Comparison of ENCODE assay signal across 15 mouse cellular contexts in the genomic region with DNA sequence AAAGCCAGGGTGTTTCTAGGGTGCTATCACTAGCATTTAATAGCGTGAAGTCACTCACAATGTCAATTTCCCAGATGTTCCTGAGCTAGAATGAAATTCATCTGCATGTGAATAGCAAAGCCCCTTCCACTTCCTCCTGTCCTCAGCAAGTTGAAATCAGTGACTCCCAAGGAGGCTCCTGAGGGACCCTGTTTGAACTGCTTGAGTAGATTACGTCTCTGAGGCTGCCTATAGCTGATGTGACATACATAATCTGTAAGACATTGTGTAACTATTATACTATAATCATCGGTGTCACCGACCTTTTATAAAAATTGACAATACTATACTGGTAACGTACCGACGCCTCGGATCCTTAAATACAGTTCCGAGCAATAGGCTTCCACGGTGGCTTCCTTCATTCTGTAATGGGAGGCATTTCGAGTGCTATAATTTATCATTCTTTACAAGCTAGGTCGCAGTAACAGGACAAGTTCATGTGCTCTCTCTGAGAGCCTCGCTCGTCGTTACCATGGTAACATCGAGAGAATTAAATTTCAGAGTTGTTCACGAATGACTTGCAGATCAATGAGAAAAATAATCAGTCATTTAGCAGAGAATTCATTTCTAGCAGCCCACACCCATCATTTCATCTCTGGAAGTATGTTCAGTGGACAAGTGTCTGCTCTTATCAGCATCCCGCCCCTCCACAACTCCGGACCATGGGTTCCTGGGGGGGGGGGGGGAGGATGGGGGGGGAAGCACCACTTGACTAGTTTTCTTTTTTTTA. TPM values are rescaled to one million over a fixed set of nuclear protein-coding genes. Genes with fewer than 3 reads are reported as not detected.
DNase-seq lines count a peak whose midpoint lies in the region; ATAC-seq and TF ChIP-seq lines count a peak whose summit lies in the region.
"Had no signal": no experiment of that assay in that cellular context is flagged by ENCODE, and none has a peak within 500 bp of the region (broad histone marks: within the 10 kb centered on the region; RNA-seq: fewer than 3 reads in every experiment).

No protein-coding gene starts in this region.

- TF ChIP-seq POLR2A in brain, embryonic 14.5 days (IDR thresholded peaks at IDR 0.05; ENCODE audit: borderline replicate concordance, extremely low read depth, insufficient read depth, insufficient read length, poor library complexity, severe bottlenecking), result no peak

- no peaks in the 10 kb centered on the region for H3K9me3 ChIP-seq in kidney, embryonic 14.5 days (ENCODE audit: control insufficient read depth, low read length)
- H3K9me3 ChIP-seq in hindbrain, embryonic 10.5 days, result no peaks in the 10 kb centered on the region
- H3K9me3 ChIP-seq in midbrain, embryonic 15.5 days, result no peaks in the 10 kb centered on the region
- H3K9me3 ChIP-seq: intestine, embryonic 15.5 days; limb, embryonic 13.5 days had no signal

- no peaks in the 10 kb centered on the region for H3K27me3 ChIP-seq in kidney, embryonic 14.5 days (ENCODE audit: control insufficient read depth, insufficient read depth, low read length)
- H3K27me3 ChIP-seq in hindbrain, embryonic 10.5 days (ENCODE audit: insufficient read depth, poor library complexity, severe bottlenecking), result no peaks in the 10 kb centered on the region
- H3K27me3 ChIP-seq in midbrain, embryonic 15.5 days (replicated peaks), result no peaks in the 10 kb centered on the region
- H3K27me3 ChIP-seq: intestine, embryonic 15.5 days; limb, embryonic 13.5 days had no signal

- H3K4me1 ChIP-seq in kidney, embryonic 14.5 days (ENCODE audit: control insufficient read depth, insufficient read depth, low read length), result no peaks in the 10 kb centered on the region
- H3K4me1 ChIP-seq in hindbrain, embryonic 10.5 days (replicated peaks), result peaks cover 34% of the 10 kb centered on the region
- peaks cover 20% of the 10 kb centered on the region for H3K4me1 ChIP-seq in midbrain, embryonic 15.5 days

- no peak overlapping the region for H3K4me2 ChIP-seq in kidney, embryonic 14.5 days (replicated peaks; ENCODE audit: low read depth, low read length)
- H3K4me2 ChIP-seq in midbrain, embryonic 15.5 days, result peak overlapping the region; percentile 6; the same call in 1 of the 2 replicates
- H3K4me2 ChIP-seq: intestine, embryonic 15.5 days; limb, embryonic 13.5 days had no signal

- H3K9ac ChIP-seq in kidney, embryonic 14.5 days (ENCODE audit: low read depth, low read length), result no peak overlapping the region
- H3K9ac ChIP-seq in midbrain, embryonic 15.5 days, result no peak overlapping the region
- H3K9ac ChIP-seq: intestine, embryonic 15.5 days; limb, embryonic 13.5 days had no signal

- H3K27ac ChIP-seq in kidney, embryonic 14.5 days (ENCODE audit: low read depth, low read length), result no peak overlapping the region
- 0 out of 2 replicates have a peak overlapping the region, but pooled peaks have one; percentile 1 for H3K27ac ChIP-seq in hindbrain, embryonic 10.5 days
- peak overlapping the region; percentile 65 for H3K27ac ChIP-seq in midbrain, embryonic 15.5 days
- H3K27ac ChIP-seq: intestine, embryonic 15.5 days; limb, embryonic 13.5 days had no signal

- WGBS in kidney, embryonic 14.5 days, result 33% methylated on average over 19 of the region's 19 CpGs
- WGBS in hindbrain, embryonic 10.5 days, result 74% methylated on average over 19 of the region's 19 CpGs
- WGBS in midbrain, embryonic 15.5 days, result 47% methylated on average over 19 of the region's 19 CpGs

- DNase-seq in kidney, adult 8-10 months, result no peak
- DNase-seq in brain, embryonic 14.5 days (ENCODE audit: low read depth), result peak; percentile 73
- no peak for DNase-seq in hindbrain, embryonic 10.5 days (ENCODE audit: low spot score)
- no peak for DNase-seq in lung, postnatal 25 days (ENCODE audit: low spot score)
- no peak for DNase-seq in adrenal gland, adult 2 months
- DNase-seq: adrenal gland, postnatal 14 days; heart, adult 18-20 months; lung, postnatal 4 days had no signal

- 0 out of 2 replicates have a peak, but pooled peaks have one; percentile 14 for ATAC-seq in kidney, embryonic 14.5 days (ENCODE audit: low FRiP score, low TSS enrichment)
- peak; percentile 76 for ATAC-seq in midbrain, embryonic 15.5 days (replicated peaks)
- no peak for ATAC-seq in megakaryocyte-erythroid progenitor cell, adult 5-6 weeks (replicated peaks; ENCODE audit: low FRiP score, low TSS enrichment, poor library complexity, severe bottlenecking)
- ATAC-seq: intestine, embryonic 15.5 days had no signal

- peaks cover 5% of the 10 kb centered on the region; the same call in 1 of the 2 replicates for H3K36me3 ChIP-seq in kidney, embryonic 14.5 days (ENCODE audit: control insufficient read depth, insufficient read depth, low read length)
- peaks cover 4% of the 10 kb centered on the region; the same call in 1 of the 2 replicates for H3K36me3 ChIP-seq in hindbrain, embryonic 10.5 days
- no peaks in the 10 kb centered on the region for H3K36me3 ChIP-seq in midbrain, embryonic 15.5 days (replicated peaks)
- H3K36me3 ChIP-seq: intestine, embryonic 15.5 days had no signal

- no peak for TF ChIP-seq CTCF in brain, embryonic 14.5 days (IDR thresholded peaks at IDR 0.05; ENCODE audit: borderline replicate concordance, extremely low read depth, insufficient read depth, insufficient read length)

- H3K4me3 ChIP-seq in kidney, embryonic 14.5 days (ENCODE audit: low read length), result no peak overlapping the region
- H3K4me3 ChIP-seq in hindbrain, embryonic 10.5 days, result no peak overlapping the region
- no peak overlapping the region for H3K4me3 ChIP-seq in midbrain, embryonic 15.5 days
- H3K4me3 ChIP-seq: intestine, embryonic 15.5 days; limb, embryonic 13.5 days had no signal

RNA-seq across cellular contexts. Expression of gene Abcg8, which starts 19.3 kb away (rescaled TPM):
- 0.35 and 0.43 TPM in 2 replicates for polyA plus RNA-seq in kidney, embryonic 14.5 days (2014; fragmentation: Nextera tagmentation; extraction: Ambion mirVana)
- 0.50 and 0.55 TPM in 2 replicates for polyA plus RNA-seq in brain, embryonic 14.5 days (2012; rRNA removed)
- 0.10 and 0.15 TPM in 2 replicates for polyA plus RNA-seq in hindbrain, embryonic 10.5 days (2016; fragmentation: Nextera tagmentation; extraction: Ambion mirVana)
- 0.15 TPM in 1 of 2 replicates, not detected in the other for polyA plus RNA-seq in midbrain, embryonic 15.5 days (2015; fragmentation: Nextera tagmentation; extraction: Ambion mirVana)
- not detected in 2 replicates for total RNA-seq in megakaryocyte-erythroid progenitor cell, adult 5-6 weeks (2014; fragmentation: Nextera tagmentation)
- total RNA-seq in megakaryocyte-erythroid progenitor cell, adult 5-6 weeks (2017), result not detected in 2 replicates
- under 1 TPM in 1 of 2 experiments, not detected in 1; 0.14 TPM for total RNA-seq in adrenal gland, adult 2 months (2021)
- polyA plus RNA-seq in adrenal gland, adult 2 months (2012; rRNA removed), result 0.09 TPM in 1 of 2 replicates, not detected in the other
- total RNA-seq: gastrocnemius, adult 18-20 months; heart, adult 18-20 months had no signal
- polyA plus RNA-seq: limb, embryonic 13.5 days had no signal

RNA-seq across cellular contexts. Expression of gene Abcg5, which starts 26.0 kb away (rescaled TPM):
- 5.8 and 6.6 TPM in 2 replicates for polyA plus RNA-seq in kidney, embryonic 14.5 days (2014; fragmentation: Nextera tagmentation; extraction: Ambion mirVana)
- 2.1 and 3.7 TPM in 2 replicates for polyA plus RNA-seq in brain, embryonic 14.5 days (2012; rRNA removed)
- polyA plus RNA-seq in hindbrain, embryonic 10.5 days (2016; fragmentation: Nextera tagmentation; extraction: Ambion mirVana), result 2.6 and 3.2 TPM in 2 replicates
- polyA plus RNA-seq in midbrain, embryonic 15.5 days (2015; fragmentation: Nextera tagmentation; extraction: Ambion mirVana), result 1.9 and 2.2 TPM in 2 replicates
- not detected in 2 replicates for total RNA-seq in megakaryocyte-erythroid progenitor cell, adult 5-6 weeks (2014; fragmentation: Nextera tagmentation)
- not detected in 2 replicates for total RNA-seq in megakaryocyte-erythroid progenitor cell, adult 5-6 weeks (2017)
- not detected for total RNA-seq in adrenal gland, adult 2 months (2021)
- 0.11 TPM in 1 of 2 replicates, not detected in the other for polyA plus RNA-seq in adrenal gland, adult 2 months (2012; rRNA removed)
- total RNA-seq: gastrocnemius, adult 18-20 months; heart, adult 18-20 months; left cerebral cortex, adult 18-20 months had no signal

RNA-seq across cellular contexts. Expression of gene Dync2li1, which starts 30.5 kb away (rescaled TPM):
- 48.7 and 57.3 TPM in 2 replicates for polyA plus RNA-seq in kidney, embryonic 14.5 days (2014; fragmentation: Nextera tagmentation; extraction: Ambion mirVana)
- 18.0 and 23.0 TPM in 2 replicates for polyA plus RNA-seq in brain, embryonic 14.5 days (2012; rRNA removed)
- 29.4 and 30.0 TPM in 2 replicates for polyA plus RNA-seq in hindbrain, embryonic 10.5 days (2016; fragmentation: Nextera tagmentation; extraction: Ambion mirVana)
- polyA plus RNA-seq in midbrain, embryonic 15.5 days (2015; fragmentation: Nextera tagmentation; extraction: Ambion mirVana), result 33.5 and 35.4 TPM in 2 replicates
- total RNA-seq in megakaryocyte-erythroid progenitor cell, adult 5-6 weeks (2014; fragmentation: Nextera tagmentation), result 3.3 TPM in 1 of 2 replicates, not detected in the other
- total RNA-seq in megakaryocyte-erythroid progenitor cell, adult 5-6 weeks (2017), result 0.50 and 1.4 TPM in 2 replicates
- total RNA-seq in adrenal gland, adult 2 months (2021), result 10 to 100 TPM; 19.1 to 40.9 TPM
- polyA plus RNA-seq in adrenal gland, adult 2 months (2012; rRNA removed), result 0.52 and 0.88 TPM in 2 replicates

Comparison
In these comparisons a context has a peak if more than half of its experiments do, and no peak if none do; other contexts are left out.
1. RNA of gene Dync2li1, which starts 30.5 kb away (polyA plus RNA-seq): 48.7 to 57.3 TPM in kidney, embryonic 14.5 days, 33.5 to 35.4 TPM in midbrain, embryonic 15.5 days, 29.4 to 30.0 TPM in hindbrain, embryonic 10.5 days and 18.0 to 23.0 TPM in brain, embryonic 14.5 days; 0.52 to 0.88 TPM in adrenal gland, adult 2 months; every median in the first group is over 10 times any median in the second.